Mouse (Mus musculus): ENCODE results near the gene Zfp963. TPM values are rescaled to one million over a fixed set of nuclear protein-coding genes. Genes with fewer than 3 reads are reported as not detected.

Gene Zfp963
- total and polyA plus RNA-seq, 2 experiments from 2014 or later: 0.73 to 3.1 TPM

DNA sequence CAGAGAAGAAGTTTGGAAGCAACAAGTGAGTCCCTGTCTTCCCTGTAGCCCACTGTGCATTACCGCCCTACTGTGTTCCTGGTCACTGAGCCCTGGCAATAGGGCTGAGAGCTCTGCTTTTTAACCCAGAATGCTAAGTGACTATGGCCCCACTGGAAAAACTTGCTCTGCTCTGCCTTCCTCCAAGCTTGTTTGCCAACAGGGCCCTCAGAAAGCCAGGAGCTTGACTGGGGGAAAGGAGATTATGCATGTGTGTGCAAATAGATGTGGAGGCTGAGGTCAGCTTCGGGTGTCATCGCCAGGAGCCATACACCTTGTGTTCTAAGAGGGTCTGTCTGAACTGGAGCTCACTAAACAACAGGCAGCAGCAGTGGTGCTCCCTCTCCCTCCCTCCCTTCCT, 44.3 kb upstream of the Zfp963 start:
- no peak overlapping the region for H3K4me3 ChIP-seq (ENCODE audit: low read depth, low read length)
- H3K27me3 ChIP-seq (ENCODE audit: control insufficient read depth, insufficient read depth, low read length): no peaks in the 10 kb centered on the region
- no peak overlapping the region for H3K27ac ChIP-seq (ENCODE audit: low read depth)
- TF ChIP-seq CTCF (IDR thresholded peaks at IDR 0.05; ENCODE audit: low read depth) (no peak), EP300 (IDR thresholded peaks at IDR 0.05; ENCODE audit: low read depth) (no peak)
- DNase-seq (ENCODE audit: low spot score) (no peak), ATAC-seq (ENCODE audit: insufficient read depth, low read depth) (no peak)
- peaks cover 18% of the 10 kb centered on the region for H3K4me1 ChIP-seq (ENCODE audit: control insufficient read depth, insufficient read depth)
- H3K9ac ChIP-seq (replicated peaks; ENCODE audit: low read depth, low read length): no peak overlapping the region
- H3K36me3 ChIP-seq (replicated peaks; ENCODE audit: control insufficient read depth, insufficient read depth, low read length): peaks cover 57% of the 10 kb centered on the region
- WGBS: 87% methylated on average over 3 of the region's 3 CpGs
- no peak overlapping the region for H3K4me2 ChIP-seq (ENCODE audit: low read depth, low read length)
- no peaks in the 10 kb centered on the region for H3K9me3 ChIP-seq (replicated peaks; ENCODE audit: control insufficient read depth, low read length)

- Histone ChIP-seq H3K9me3 (replicated peaks; ENCODE audit: control insufficient read depth, low read length) (no peaks in the 10 kb centered on the region), H3K9ac (replicated peaks; ENCODE audit: low read depth, low read length) (no peak overlapping the region), H3K27me3 (ENCODE audit: control insufficient read depth, insufficient read depth, low read length) (no peaks in the 10 kb centered on the region), H3K27ac (ENCODE audit: low read depth) (no peak overlapping the region), H3K36me3 (replicated peaks; ENCODE audit: control insufficient read depth, insufficient read depth, low read length) (peaks cover 53% of the 10 kb centered on the region), H3K4me3 (ENCODE audit: low read depth, low read length) (no peak overlapping the region), H3K4me1 (ENCODE audit: control insufficient read depth, insufficient read depth) (peaks cover 18% of the 10 kb centered on the region), H3K4me2 (ENCODE audit: low read depth, low read length) (no peak overlapping the region)
- DNase-seq (ENCODE audit: low spot score) (no peak), ATAC-seq (ENCODE audit: insufficient read depth, low read depth) (no peak)
- TF ChIP-seq CTCF (IDR thresholded peaks at IDR 0.05; ENCODE audit: low read depth) (no peak), EP300 (IDR thresholded peaks at IDR 0.05; ENCODE audit: low read depth) (no peak)
- 89% methylated on average over 4 of the region's 4 CpGs for WGBS
These were observed 43.9 kb upstream of the Zfp963 start for GRCm38 (mm10) chr8:69793666-69794065.

- Histone ChIP-seq H3K9ac (replicated peaks; ENCODE audit: low read depth, low read length) (peak overlapping the region; percentile 94), H3K27ac (ENCODE audit: low read depth) (peak overlapping the region; percentile 90), H3K4me1 (ENCODE audit: control insufficient read depth, insufficient read depth) (peaks cover 18% of the 10 kb centered on the region), H3K27me3 (ENCODE audit: control insufficient read depth, insufficient read depth, low read length) (no peaks in the 10 kb centered on the region), H3K9me3 (replicated peaks; ENCODE audit: control insufficient read depth, low read length) (no peaks in the 10 kb centered on the region), H3K36me3 (replicated peaks; ENCODE audit: control insufficient read depth, insufficient read depth, low read length) (peaks cover 32% of the 10 kb centered on the region), H3K4me3 (ENCODE audit: low read depth, low read length) (peak overlapping the region; percentile 98), H3K4me2 (ENCODE audit: low read depth, low read length) (peak overlapping the region; percentile 97)
- DNase-seq (ENCODE audit: low spot score): no peak
- peak; percentile 53 for ATAC-seq (ENCODE audit: insufficient read depth, low read depth)
- TF ChIP-seq CTCF (IDR thresholded peaks at IDR 0.05; ENCODE audit: low read depth) (no peak), EP300 (IDR thresholded peaks at IDR 0.05; ENCODE audit: low read depth) (no peak)
- 1% methylated on average over 44 of the region's 48 CpGs for WGBS
These were observed 41.8 kb upstream of the Zfp963 start for GRCm38 (mm10) chr8:69791415-69792068.

- Histone ChIP-seq H3K4me2 (ENCODE audit: low read depth, low read length) (peak within 1 kb of the TSS; percentile 97), H3K27ac (ENCODE audit: low read depth) (peak within 1 kb of the TSS; percentile 90), H3K27me3 (ENCODE audit: control insufficient read depth, insufficient read depth, low read length) (no peaks in the 10 kb centered on the region), H3K9ac (replicated peaks; ENCODE audit: low read depth, low read length) (peak within 1 kb of the TSS; percentile 94), H3K4me3 (ENCODE audit: low read depth, low read length) (peak within 1 kb of the TSS; percentile 98), H3K36me3 (replicated peaks; ENCODE audit: control insufficient read depth, insufficient read depth, low read length) (peaks cover 25% of the 10 kb centered on the region), H3K4me1 (ENCODE audit: control insufficient read depth, insufficient read depth) (peaks cover 18% of the 10 kb centered on the region), H3K9me3 (replicated peaks; ENCODE audit: control insufficient read depth, low read length) (no peaks in the 10 kb centered on the region)
- WGBS: under 1% methylated on average over 37 of the region's 38 CpGs
- TF ChIP-seq EP300 (IDR thresholded peaks at IDR 0.05; ENCODE audit: low read depth): 0 out of 2 replicates have a peak, but pooled peaks have one; percentile 54
- no peak for TF ChIP-seq CTCF (IDR thresholded peaks at IDR 0.05; ENCODE audit: low read depth)
- ATAC-seq (ENCODE audit: insufficient read depth, low read depth) (peak; percentile 94), DNase-seq (ENCODE audit: low spot score) (peak; percentile 79)
These were observed 41.1 kb upstream of the Zfp963 start, which contains the start of the genes Atp13a1 and Zfp866 for GRCm38 (mm10) chr8:69790773-69791367. Gene Atp13a1 (plus strand): TSS chr8:69791163. Gene Zfp866 (minus strand): TSS chr8:69791178.

GRCm38 (mm10) chr8:69790364-69790763, 40.6 kb upstream of the Zfp963 start:
- peak overlapping the region; percentile 97 for H3K4me2 ChIP-seq (ENCODE audit: low read depth, low read length)
- WGBS: 30% methylated on average over 11 of the region's 11 CpGs
- peak overlapping the region; percentile 98 for H3K4me3 ChIP-seq (ENCODE audit: low read depth, low read length)
- peak overlapping the region; percentile 90 for H3K27ac ChIP-seq (ENCODE audit: low read depth)
- H3K4me1 ChIP-seq (ENCODE audit: control insufficient read depth, insufficient read depth): peaks cover 18% of the 10 kb centered on the region
- peak overlapping the region; percentile 94 for H3K9ac ChIP-seq (replicated peaks; ENCODE audit: low read depth, low read length)
- DNase-seq (ENCODE audit: low spot score): no peak
- no peaks in the 10 kb centered on the region for H3K9me3 ChIP-seq (replicated peaks; ENCODE audit: control insufficient read depth, low read length)
- TF ChIP-seq EP300 (IDR thresholded peaks at IDR 0.05; ENCODE audit: low read depth) (no peak), CTCF (IDR thresholded peaks at IDR 0.05; ENCODE audit: low read depth) (no peak)
- peaks cover 20% of the 10 kb centered on the region for H3K36me3 ChIP-seq (replicated peaks; ENCODE audit: control insufficient read depth, insufficient read depth, low read length)
- no peaks in the 10 kb centered on the region for H3K27me3 ChIP-seq (ENCODE audit: control insufficient read depth, insufficient read depth, low read length)
- ATAC-seq (ENCODE audit: insufficient read depth, low read depth): no peak

Data from heart, postnatal 0 days (tissue).